Mouse (Mus musculus): ENCODE data around the gene Olfr1280. TPM values are rescaled to one million over a fixed set of nuclear protein-coding genes. Genes with fewer than 3 reads are reported as not detected.
"Not testable (repeated sequence)": the region's sequence is repeated elsewhere in the genome, so short reads cannot be mapped to it uniquely, and the experiment has no call there.

Olfr1280 gene
- polyA plus RNA-seq (2014; fragmentation: Nextera tagmentation; extraction: Ambion mirVana), result not detected in 2 replicates

GRCm38 (mm10) chr2:111313717-111314116 is at the start of gene Olfr1280:
Gene Olfr1280, plus strand, starts transcription at chr2:111314017.
- Histone ChIP-seq H3K9ac (ENCODE audit: low read depth, low read length) (no peak within 1 kb of the TSS), H3K4me1 (ENCODE audit: control insufficient read depth, insufficient read depth, low read length) (no peaks in the 10 kb centered on the region), H3K27ac (replicated peaks; ENCODE audit: low read depth, low read length) (no peak within 1 kb of the TSS), H3K4me3 (ENCODE audit: low read depth, low read length) (no peak within 1 kb of the TSS), H3K36me3 (ENCODE audit: control insufficient read depth, insufficient read depth, low read length) (no peaks in the 10 kb centered on the region), H3K9me3 (ENCODE audit: control insufficient read depth, low read length) (no peaks in the 10 kb centered on the region), H3K27me3 (replicated peaks; ENCODE audit: control insufficient read depth, insufficient read depth, low read length) (no peaks in the 10 kb centered on the region), H3K4me2 (ENCODE audit: low read depth, low read length) (no peak within 1 kb of the TSS)
- DNase-seq (ENCODE audit: low spot score) (no peak), ATAC-seq (ENCODE audit: low read depth) (no peak)

GRCm38 (mm10) chr2:111274006-111274405 is 39.8 kb upstream of the Olfr1280 start, which contains the start of gene Olfr1277:
Gene Olfr1277, minus strand, starts transcription at chr2:111274106.
- DNase-seq (ENCODE audit: low spot score), result no peak
- ATAC-seq (ENCODE audit: low read depth), result no peak
- H3K4me2 ChIP-seq (ENCODE audit: low read depth, low read length), result no peak within 1 kb of the TSS
- WGBS, result 79% methylated on average over 2 of the region's 2 CpGs
- no peaks in the 10 kb centered on the region for H3K4me1 ChIP-seq (ENCODE audit: control insufficient read depth, insufficient read depth, low read length)
- H3K36me3 ChIP-seq (ENCODE audit: control insufficient read depth, insufficient read depth, low read length), result no peaks in the 10 kb centered on the region
- H3K4me3 ChIP-seq (ENCODE audit: low read depth, low read length), result no peak within 1 kb of the TSS
- no peak within 1 kb of the TSS for H3K27ac ChIP-seq (replicated peaks; ENCODE audit: low read depth, low read length)
- H3K9ac ChIP-seq (ENCODE audit: low read depth, low read length), result no peak within 1 kb of the TSS
- H3K27me3 ChIP-seq (replicated peaks; ENCODE audit: control insufficient read depth, insufficient read depth, low read length), result no peaks in the 10 kb centered on the region
- no peaks in the 10 kb centered on the region for H3K9me3 ChIP-seq (ENCODE audit: control insufficient read depth, low read length)

- no peaks in the 10 kb centered on the region for H3K9me3 ChIP-seq (ENCODE audit: control insufficient read depth, low read length)
- no peak within 1 kb of the TSS for H3K4me2 ChIP-seq (ENCODE audit: low read depth, low read length)
- H3K9ac ChIP-seq (ENCODE audit: low read depth, low read length), result no peak within 1 kb of the TSS
- H3K4me3 ChIP-seq (ENCODE audit: low read depth, low read length), result no peak within 1 kb of the TSS
- H3K27me3 ChIP-seq (replicated peaks; ENCODE audit: control insufficient read depth, insufficient read depth, low read length), result no peaks in the 10 kb centered on the region
- no peak for DNase-seq (ENCODE audit: low spot score)
- no peaks in the 10 kb centered on the region for H3K4me1 ChIP-seq (ENCODE audit: control insufficient read depth, insufficient read depth, low read length)
- H3K36me3 ChIP-seq (ENCODE audit: control insufficient read depth, insufficient read depth, low read length), result no peaks in the 10 kb centered on the region
- no peak for ATAC-seq (ENCODE audit: low read depth)
- no peak within 1 kb of the TSS for H3K27ac ChIP-seq (replicated peaks; ENCODE audit: low read depth, low read length)
These were observed 24.0 kb upstream of the Olfr1280 start, which contains the start of gene Olfr1278 for GRCm38 (mm10) chr2:111289836-111290235. Gene Olfr1278, plus strand, starts transcription at chr2:111290136.

- Histone ChIP-seq H3K36me3 (ENCODE audit: control insufficient read depth, insufficient read depth, low read length) (no peaks in the 10 kb centered on the region), H3K9ac (ENCODE audit: low read depth, low read length) (no peak overlapping the region), H3K27me3 (replicated peaks; ENCODE audit: control insufficient read depth, insufficient read depth, low read length) (no peaks in the 10 kb centered on the region), H3K4me2 (ENCODE audit: low read depth, low read length) (no peak overlapping the region), H3K4me3 (ENCODE audit: low read depth, low read length) (no peak overlapping the region), H3K9me3 (ENCODE audit: control insufficient read depth, low read length) (no peaks in the 10 kb centered on the region), H3K27ac (replicated peaks; ENCODE audit: low read depth, low read length) (no peak overlapping the region), H3K4me1 (ENCODE audit: control insufficient read depth, insufficient read depth, low read length) (no peaks in the 10 kb centered on the region)
- ATAC-seq (ENCODE audit: low read depth), result no peak
- DNase-seq (ENCODE audit: low spot score), result no peak
These were observed 15.3 kb upstream of the Olfr1280 start for GRCm38 (mm10) chr2:111298541-111298940.

GRCm38 (mm10) chr2:111300374-111300773 is 13.4 kb upstream of the Olfr1280 start, which contains the start of gene Olfr1279:
Gene Olfr1279, plus strand, starts transcription at chr2:111300635.
- Histone ChIP-seq H3K9me3 (ENCODE audit: control insufficient read depth, low read length) (no peaks in the 10 kb centered on the region), H3K27me3 (replicated peaks; ENCODE audit: control insufficient read depth, insufficient read depth, low read length) (no peaks in the 10 kb centered on the region), H3K9ac (ENCODE audit: low read depth, low read length) (no peak within 1 kb of the TSS), H3K36me3 (ENCODE audit: control insufficient read depth, insufficient read depth, low read length) (no peaks in the 10 kb centered on the region), H3K4me2 (ENCODE audit: low read depth, low read length) (no peak within 1 kb of the TSS), H3K4me1 (ENCODE audit: control insufficient read depth, insufficient read depth, low read length) (no peaks in the 10 kb centered on the region), H3K4me3 (ENCODE audit: low read depth, low read length) (no peak within 1 kb of the TSS), H3K27ac (replicated peaks; ENCODE audit: low read depth, low read length) (no peak within 1 kb of the TSS)
- ATAC-seq (ENCODE audit: low read depth) (no peak), DNase-seq (ENCODE audit: low spot score) (no peak)

GRCm38 (mm10) chr2:111326220-111326619 is 12.4 kb downstream of the Olfr1280 start, which contains the start of gene Olfr1281:
Gene Olfr1281, plus strand, starts transcription at chr2:111326520.
- Histone ChIP-seq H3K4me2 (ENCODE audit: low read depth, low read length) (no peak within 1 kb of the TSS), H3K4me3 (ENCODE audit: low read depth, low read length) (no peak within 1 kb of the TSS), H3K9ac (ENCODE audit: low read depth, low read length) (no peak within 1 kb of the TSS), H3K9me3 (ENCODE audit: control insufficient read depth, low read length) (no peaks in the 10 kb centered on the region), H3K4me1 (ENCODE audit: control insufficient read depth, insufficient read depth, low read length) (no peaks in the 10 kb centered on the region), H3K36me3 (ENCODE audit: control insufficient read depth, insufficient read depth, low read length) (no peaks in the 10 kb centered on the region), H3K27ac (replicated peaks; ENCODE audit: low read depth, low read length) (no peak within 1 kb of the TSS), H3K27me3 (replicated peaks; ENCODE audit: control insufficient read depth, insufficient read depth, low read length) (no peaks in the 10 kb centered on the region)
- 69% methylated on average over 2 of the region's 2 CpGs for WGBS
- DNase-seq (ENCODE audit: low spot score) (no peak), ATAC-seq (ENCODE audit: low read depth) (no peak)

- not testable (repeated sequence) for H3K4me1 ChIP-seq (ENCODE audit: control insufficient read depth, insufficient read depth, low read length); H3K9ac ChIP-seq (ENCODE audit: low read depth, low read length); ATAC-seq (ENCODE audit: low read depth); H3K36me3 ChIP-seq (ENCODE audit: control insufficient read depth, insufficient read depth, low read length); H3K27me3 ChIP-seq (replicated peaks; ENCODE audit: control insufficient read depth, insufficient read depth, low read length); H3K27ac ChIP-seq (replicated peaks; ENCODE audit: low read depth, low read length); DNase-seq (ENCODE audit: low spot score); H3K4me2 ChIP-seq (ENCODE audit: low read depth, low read length); H3K9me3 ChIP-seq (ENCODE audit: control insufficient read depth, low read length); H3K4me3 ChIP-seq (ENCODE audit: low read depth, low read length)
- WGBS, result 88% methylated on average over 5 of the region's 5 CpGs
These were observed 19.9 kb downstream of the Olfr1280 start for GRCm38 (mm10) chr2:111333721-111334120.

GRCm38 (mm10) chr2:111335976-111336375 is 22.2 kb downstream of the Olfr1280 start, which contains the start of gene Olfr1282:
Gene Olfr1282, minus strand, starts transcription at chr2:111336076.
- WGBS, result 63% methylated on average over 2 of the region's 2 CpGs
- Histone ChIP-seq H3K9me3 (ENCODE audit: control insufficient read depth, low read length) (no peaks in the 10 kb centered on the region), H3K4me2 (ENCODE audit: low read depth, low read length) (no peak within 1 kb of the TSS), H3K4me3 (ENCODE audit: low read depth, low read length) (no peak within 1 kb of the TSS), H3K36me3 (ENCODE audit: control insufficient read depth, insufficient read depth, low read length) (no peaks in the 10 kb centered on the region), H3K9ac (ENCODE audit: low read depth, low read length) (no peak within 1 kb of the TSS), H3K27ac (replicated peaks; ENCODE audit: low read depth, low read length) (no peak within 1 kb of the TSS), H3K4me1 (ENCODE audit: control insufficient read depth, insufficient read depth, low read length) (no peaks in the 10 kb centered on the region), H3K27me3 (replicated peaks; ENCODE audit: control insufficient read depth, insufficient read depth, low read length) (no peaks in the 10 kb centered on the region)
- ATAC-seq (ENCODE audit: low read depth), result no peak
- DNase-seq (ENCODE audit: low spot score), result no peak

- Histone ChIP-seq H3K27ac (replicated peaks; ENCODE audit: low read depth, low read length) (no peak within 1 kb of the TSS), H3K4me2 (ENCODE audit: low read depth, low read length) (no peak within 1 kb of the TSS), H3K4me3 (ENCODE audit: low read depth, low read length) (no peak within 1 kb of the TSS), H3K36me3 (ENCODE audit: control insufficient read depth, insufficient read depth, low read length) (no peaks in the 10 kb centered on the region), H3K9ac (ENCODE audit: low read depth, low read length) (no peak within 1 kb of the TSS), H3K9me3 (ENCODE audit: control insufficient read depth, low read length) (no peaks in the 10 kb centered on the region), H3K4me1 (ENCODE audit: control insufficient read depth, insufficient read depth, low read length) (no peaks in the 10 kb centered on the region), H3K27me3 (replicated peaks; ENCODE audit: control insufficient read depth, insufficient read depth, low read length) (no peaks in the 10 kb centered on the region)
- no peak for ATAC-seq (ENCODE audit: low read depth)
- DNase-seq (ENCODE audit: low spot score), result no peak
- WGBS, result 74% methylated on average over 2 of the region's 2 CpGs
These were observed 52.7 kb downstream of the Olfr1280 start, which contains the start of gene Olfr1283 for GRCm38 (mm10) chr2:111366490-111366889. Gene Olfr1283, plus strand, starts transcription at chr2:111366790.
